Mouse (Mus musculus) macrophage (primary cell): ENCODE measurements around the gene Ttbk2. TPM values are rescaled to one million over a fixed set of nuclear protein-coding genes. Genes with fewer than 3 reads are reported as not detected.

Experiments
- H3K27ac ChIP-seq: fragments of 350-480 bp; formaldehyde crosslinking; 2 replicates; pipeline ENCODE4 v1.9.0; 2021
- H3K36me3 ChIP-seq: fragments of 350-480 bp; formaldehyde crosslinking; 2 replicates; pipeline ENCODE4 v1.9.0; 2021; ENCODE audit errors: inconsistent target
- H3K4me3 ChIP-seq: fragments of 350-480 bp; formaldehyde crosslinking; 2 replicates; pipeline ENCODE4 v1.9.0; 2021; ENCODE audit errors: inconsistent target
- H3K79me2 ChIP-seq: fragments of 350-480 bp; formaldehyde crosslinking; 2 replicates; pipeline ENCODE4 v1.9.0; 2021; ENCODE audit errors: inconsistent target
- WGBS: methylation state at CpG from one replicate; pipeline ENCODE4 v1.1.7; 2026; ENCODE audit warnings: inconsistent platforms; ENCODE audit not compliant: missing documents; 5-methylcytosine and 5-hydroxymethylcytosine counted together
- polyA plus RNA-seq: library from polyadenylated mRNA; stranded (reverse); fragments of 250-400 nt; gene quantifications from 3 replicates; pipeline ENCODE4 v1.2.4, GENCODE M21; 2018; ENCODE audit warnings: inconsistent platforms
- total RNA-seq, 78 experiments: library from RNA; depleted of rRNA; stranded (reverse); fragments of 250-400 nt; gene quantifications; 1 replicate in 9 of 78; 2 replicates in 24 of 78; 3 replicates in 43 of 78; 4 replicates in 2 of 78; pipeline ENCODE4 v1.2.4; 2018; ENCODE audit warnings: inconsistent platforms in 56 of 78

Gene Ttbk2
- total RNA-seq (2018; cell fraction: chromatin; rRNA removed) = 10 to 100 TPM in 22 of 26 experiments, 1 to 10 TPM in 4; 1.9 to 28.5 (median 16.4) TPM
- total RNA-seq (2018; cell fraction: cytosol; rRNA removed) = 1 to 10 TPM; 3.2 to 7.8 (median 5.0) TPM
- 10 to 100 TPM in 12 of 26 experiments, 1 to 10 TPM in 14; 3.4 to 26.4 (median 9.9) TPM for total RNA-seq (2018; cell fraction: nucleus; rRNA removed)
- polyA plus RNA-seq = 2.8 to 3.3 TPM (median 3.0 TPM) in 3 replicates

DNA sequence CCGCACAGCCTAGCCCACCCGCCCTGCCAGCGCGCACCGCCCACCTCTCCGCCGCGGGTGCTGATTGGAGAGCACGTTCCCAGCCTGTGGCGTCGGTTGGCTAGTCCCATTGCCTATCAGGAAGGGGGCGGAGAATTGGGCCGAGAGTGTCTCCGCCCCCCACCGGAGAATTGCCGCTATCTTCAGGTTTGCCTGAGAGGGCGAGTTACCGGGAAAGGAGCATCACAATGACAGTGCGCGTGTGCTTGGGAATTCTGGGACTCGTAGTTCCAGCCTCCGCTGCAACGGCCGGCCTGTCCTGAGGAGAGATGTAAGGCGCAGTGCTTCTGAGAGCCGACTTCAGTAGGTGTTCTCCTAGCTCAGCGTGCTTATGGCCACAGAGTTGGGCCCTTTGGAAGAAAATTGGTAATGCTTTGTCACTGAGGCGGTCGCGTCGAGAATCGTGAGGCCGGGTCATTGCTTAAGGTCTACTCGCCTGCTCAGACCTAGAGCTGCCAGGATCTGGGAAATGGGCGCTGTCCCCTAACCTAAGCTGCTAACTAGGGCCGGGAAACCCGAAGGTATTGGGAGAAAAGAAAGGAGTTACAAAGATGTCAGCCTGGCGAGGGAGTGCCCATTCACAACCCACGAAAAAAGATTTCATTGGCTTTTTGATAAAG, at the start of gene Ttbk2:
TSS of gene Ttbk2 (minus strand) at position 181 of the 659 bp plus-strand sequence.
- peak within 1 kb of the TSS; percentile 58 for H3K4me3 ChIP-seq
- H3K27ac ChIP-seq = no peak within 1 kb of the TSS
- H3K36me3 ChIP-seq = no peaks in the 10 kb centered on the region
- H3K79me2 ChIP-seq = peaks cover 4% of the 10 kb centered on the region; the same call in 1 of the 2 replicates
- 3% methylated on average over 39 of the region's 39 CpGs for WGBS

DNA sequence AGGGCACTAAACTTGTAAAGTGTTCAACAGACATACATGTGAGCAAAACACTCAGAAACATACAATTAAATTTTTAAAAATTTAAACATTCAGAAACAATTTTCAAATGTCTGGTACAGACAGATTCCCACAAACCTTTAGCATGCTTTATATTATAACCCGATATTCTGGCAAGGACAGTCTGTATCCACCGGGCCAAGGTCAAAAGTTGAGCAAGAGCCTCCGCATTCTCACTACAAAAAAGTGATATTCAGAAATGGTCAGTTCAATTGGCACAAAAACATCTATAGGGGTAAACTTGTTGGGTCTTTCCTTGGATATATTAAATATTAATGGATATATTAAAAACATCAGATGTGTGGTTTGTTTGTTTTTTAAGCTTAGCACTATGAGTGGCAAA, 46.0 kb upstream of the Ttbk2 start:
- Histone ChIP-seq H3K36me3 (peaks cover 29% of the 10 kb centered on the region; the same call in 1 of the 2 replicates), H3K27ac (no peak overlapping the region), H3K79me2 (no peaks in the 10 kb centered on the region), H3K4me3 (no peak overlapping the region)
- 94% methylated on average over 3 of the region's 3 CpGs for WGBS

DNA sequence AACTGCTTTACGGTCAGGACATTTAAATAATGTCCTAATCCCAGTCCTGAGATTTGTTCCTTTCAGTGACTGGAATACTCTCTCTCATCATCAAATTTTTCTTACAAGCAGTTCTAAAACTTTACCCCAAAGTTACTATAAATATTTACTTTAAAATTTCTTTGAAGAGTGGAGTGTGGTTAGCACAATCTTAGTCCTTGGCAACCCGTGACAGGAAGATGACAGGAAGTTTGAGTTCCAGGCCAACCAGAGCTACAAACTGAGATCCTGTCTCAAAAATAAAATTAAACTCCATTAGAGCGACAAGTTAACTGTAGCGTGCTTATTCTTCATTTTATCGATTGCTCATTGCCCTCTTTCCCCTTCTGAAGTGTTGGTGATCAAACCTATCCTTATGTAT, 37.2 kb upstream of the Ttbk2 start:
- 62% methylated on average over 5 of the region's 5 CpGs for WGBS
- Histone ChIP-seq H3K36me3 (peaks cover 32% of the 10 kb centered on the region; the same call in 1 of the 2 replicates), H3K27ac (peak overlapping the region; percentile 31), H3K79me2 (no peaks in the 10 kb centered on the region), H3K4me3 (no peak overlapping the region)

DNA sequence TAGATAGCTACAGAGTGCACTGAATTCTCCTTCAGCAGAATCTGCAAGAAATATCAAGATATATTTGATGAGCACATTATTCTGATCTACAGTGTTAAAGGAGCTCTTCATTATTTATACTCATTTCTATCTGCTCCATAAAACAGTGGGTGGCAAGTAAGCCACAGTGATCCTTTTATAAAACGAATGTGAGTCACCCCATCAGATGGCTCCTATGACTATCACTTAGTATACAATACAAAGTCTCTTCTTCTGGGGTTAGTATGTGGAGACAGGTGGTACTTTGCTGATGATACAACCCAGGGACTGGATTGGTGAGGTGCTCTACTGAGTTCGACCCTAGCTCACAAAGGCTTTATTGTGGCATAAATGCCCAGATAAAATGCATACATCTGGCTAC, 22.8 kb upstream of the Ttbk2 start:
- Histone ChIP-seq H3K4me3 (no peak overlapping the region), H3K36me3 (peaks cover 14% of the 10 kb centered on the region; the same call in 1 of the 2 replicates), H3K27ac (no peak overlapping the region), H3K79me2 (no peaks in the 10 kb centered on the region)
- 97% methylated on average over 2 of the region's 2 CpGs for WGBS

DNA sequence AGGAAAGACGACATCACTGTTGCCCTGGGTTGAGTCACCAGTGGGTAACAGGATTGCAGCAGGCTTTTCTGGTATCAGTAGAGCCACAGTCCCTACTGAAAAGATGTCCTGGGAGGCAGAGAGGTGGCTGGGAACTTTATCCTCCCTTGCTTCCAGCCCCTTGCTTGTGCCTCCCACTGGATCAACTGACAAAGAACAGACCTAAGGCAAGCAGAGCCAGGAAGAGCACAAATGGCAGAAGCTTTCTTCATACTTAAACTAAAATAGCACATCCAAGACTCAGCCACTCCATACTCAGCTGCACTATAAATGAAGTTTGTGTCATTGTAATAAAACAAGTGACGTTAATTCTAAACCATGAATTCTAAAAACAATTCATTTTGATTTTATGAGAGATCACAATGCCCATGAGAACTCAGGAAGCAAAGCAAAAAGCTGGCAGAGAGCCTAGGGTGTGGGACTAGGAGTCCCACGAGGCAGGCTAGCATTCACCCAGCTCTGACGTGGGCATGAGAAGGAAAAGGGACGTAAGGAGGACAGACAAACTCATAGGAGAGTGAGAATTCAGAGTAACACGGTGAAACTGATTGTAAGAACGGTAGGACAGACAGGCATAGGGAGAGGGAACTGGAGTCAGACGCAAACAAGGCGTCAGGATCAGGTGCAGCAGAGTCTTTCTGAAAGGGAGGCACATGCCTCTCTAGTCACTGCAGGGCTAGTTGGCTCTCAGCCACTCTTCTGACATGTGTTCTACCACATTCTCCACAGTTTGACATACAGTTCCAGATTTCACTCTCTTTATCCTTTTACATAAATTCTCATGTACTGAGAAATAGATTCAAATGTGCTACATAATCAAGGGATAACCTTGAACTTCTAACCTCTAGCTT, 21.3 kb upstream of the Ttbk2 start:
- Histone ChIP-seq H3K36me3 (peaks cover 10% of the 10 kb centered on the region; the same call in 1 of the 2 replicates), H3K4me3 (no peak overlapping the region), H3K79me2 (no peaks in the 10 kb centered on the region), H3K27ac (no peak overlapping the region)
- WGBS = 86% methylated on average over 9 of the region's 9 CpGs

DNA sequence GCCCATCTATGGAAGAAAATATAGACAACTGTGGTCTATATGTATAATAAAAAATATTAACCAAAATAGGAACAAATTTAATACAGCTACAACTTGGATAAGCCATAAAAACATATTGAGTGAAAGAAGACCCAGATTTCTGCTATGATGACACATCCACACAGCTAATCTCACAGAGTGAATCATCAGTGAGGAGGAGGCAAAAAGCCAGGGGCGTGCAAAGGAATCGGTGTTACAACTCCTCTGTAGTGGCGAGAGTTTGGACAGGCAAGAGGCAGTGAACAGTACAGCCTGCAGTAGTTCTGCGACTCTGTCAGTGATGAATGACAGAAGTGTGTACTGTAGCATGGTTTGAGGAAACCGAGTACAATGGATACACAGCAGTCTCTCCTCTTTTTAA, 16.9 kb upstream of the Ttbk2 start:
- WGBS = 95% methylated on average over 5 of the region's 5 CpGs
- no peaks in the 10 kb centered on the region for H3K79me2 ChIP-seq
- H3K36me3 ChIP-seq = peaks cover 20% of the 10 kb centered on the region
- H3K4me3 ChIP-seq = no peak overlapping the region
- H3K27ac ChIP-seq = no peak overlapping the region

DNA sequence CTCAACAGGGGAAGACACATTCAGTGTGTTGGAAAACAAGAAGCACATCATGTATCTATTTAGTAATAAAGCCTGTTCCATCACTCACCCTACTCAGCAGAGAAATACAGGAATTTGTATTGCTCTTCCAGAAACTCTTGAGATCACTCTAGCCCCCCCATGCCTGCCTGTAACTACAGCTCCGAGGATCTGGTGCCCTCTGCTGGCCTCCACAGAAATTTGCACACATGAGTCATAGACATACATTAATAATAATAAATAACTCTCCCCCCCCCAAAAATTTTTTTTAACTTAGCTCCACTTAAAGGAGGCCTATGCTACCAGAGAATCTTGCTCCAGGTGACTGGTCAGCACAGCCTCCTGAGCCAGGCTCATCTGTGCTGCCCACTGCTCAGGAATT, 16.2 kb upstream of the Ttbk2 start:
- Histone ChIP-seq H3K36me3 (peaks cover 24% of the 10 kb centered on the region), H3K79me2 (no peaks in the 10 kb centered on the region), H3K4me3 (no peak overlapping the region), H3K27ac (no peak overlapping the region)
- 10% methylated on average over 1 of the region's 1 CpGs for WGBS

DNA sequence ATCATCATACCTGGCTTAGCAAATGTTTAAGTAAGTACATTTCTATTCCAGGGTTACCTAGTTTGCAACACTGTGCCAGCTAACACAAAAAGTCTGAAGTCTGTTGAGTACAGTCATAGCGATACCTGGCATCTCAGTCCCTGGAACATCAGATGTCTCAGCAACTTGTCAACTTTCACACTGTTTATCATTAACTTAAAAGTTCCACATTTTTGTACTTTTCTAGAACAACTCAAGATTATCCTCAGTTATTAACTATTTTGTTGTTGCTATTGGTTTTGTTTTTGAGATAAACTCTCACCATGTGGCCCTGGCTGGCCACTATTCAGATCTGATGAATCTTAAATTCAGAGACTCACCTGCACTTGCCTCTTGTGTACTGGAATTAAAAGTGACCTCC, 13.0 kb upstream of the Ttbk2 start:
- WGBS = 89% methylated on average over 1 of the region's 1 CpGs

DNA sequence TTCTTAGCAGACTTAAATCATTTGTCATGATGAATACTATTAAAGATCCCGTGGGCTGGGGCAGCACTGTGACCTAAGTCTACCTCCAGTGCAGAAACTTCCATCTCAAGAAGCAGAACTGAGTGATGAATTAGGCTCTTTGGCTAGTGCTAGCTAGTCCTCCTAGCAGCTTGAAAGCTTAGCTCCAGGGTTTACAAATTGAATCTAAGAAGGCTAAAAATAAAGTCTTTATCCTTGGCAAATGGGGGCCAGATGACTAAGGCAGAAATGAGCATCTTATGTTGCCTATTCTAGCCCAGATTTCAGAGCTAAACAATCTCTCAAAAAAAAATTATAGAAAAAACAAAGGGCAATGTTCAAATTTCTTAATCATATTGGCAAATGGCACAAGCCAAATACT, 10.3 kb upstream of the Ttbk2 start:
- peaks cover 24% of the 10 kb centered on the region for H3K36me3 ChIP-seq
- no peak overlapping the region for H3K27ac ChIP-seq
- no peaks in the 10 kb centered on the region for H3K79me2 ChIP-seq
- H3K4me3 ChIP-seq = no peak overlapping the region
- 92% methylated on average over 1 of the region's 1 CpGs for WGBS

More for the DNA sequence above, 13.0 kb upstream of the Ttbk2 start:
- Histone ChIP-seq H3K79me2 (no peaks in the 10 kb centered on the region), H3K27ac (no peak overlapping the region), H3K36me3 (peaks cover 24% of the 10 kb centered on the region), H3K4me3 (no peak overlapping the region)

DNA sequence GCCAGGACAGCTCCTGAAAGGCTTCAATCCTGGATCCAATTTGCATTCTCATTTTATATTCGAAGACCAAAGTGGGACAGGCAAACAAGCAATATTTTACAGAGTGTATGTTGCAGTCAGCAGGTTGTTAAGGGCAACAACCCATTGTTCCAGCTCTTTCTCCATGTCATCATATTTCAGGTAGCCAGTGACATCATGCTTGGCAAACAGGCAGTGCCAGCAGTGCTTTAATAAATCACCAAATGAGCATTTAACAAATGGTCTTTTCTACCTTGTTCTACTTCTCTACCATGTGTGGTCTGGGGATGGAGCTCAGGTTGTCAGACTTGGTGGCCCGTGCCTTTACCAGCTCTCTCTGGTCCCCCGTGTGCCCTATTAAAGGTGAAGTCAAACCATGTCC, 7.7 kb upstream of the Ttbk2 start:
- no peaks in the 10 kb centered on the region for H3K79me2 ChIP-seq
- 0 out of 2 replicates have a peak, but pooled peaks cover 10% of the 10 kb centered on the region for H3K36me3 ChIP-seq
- WGBS = 92% methylated on average over 3 of the region's 3 CpGs
- H3K27ac ChIP-seq = no peak overlapping the region
- no peak overlapping the region for H3K4me3 ChIP-seq

DNA sequence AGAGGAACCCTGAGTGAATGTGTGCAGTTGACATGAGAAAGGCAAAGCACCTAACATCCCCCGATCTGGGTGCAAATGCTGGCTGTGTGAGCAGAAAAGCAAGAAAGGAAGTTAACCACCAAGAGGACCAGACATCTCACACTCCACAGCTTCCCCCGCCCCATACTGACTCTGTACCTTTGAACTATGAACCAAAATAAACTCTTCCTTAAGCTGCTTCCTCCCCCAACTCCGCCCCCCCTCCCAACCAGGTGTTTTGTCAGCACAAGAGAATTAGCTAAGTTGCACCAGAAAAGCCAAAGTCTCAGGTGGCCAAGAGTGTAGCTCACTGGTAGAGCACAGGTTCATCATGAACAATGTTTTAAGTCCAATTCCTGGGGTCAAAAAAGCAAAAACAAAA, 2.7 kb upstream of the Ttbk2 start:
- Histone ChIP-seq H3K4me3 (no peak overlapping the region), H3K36me3 (no peaks in the 10 kb centered on the region), H3K27ac (no peak overlapping the region), H3K79me2 (no peaks in the 10 kb centered on the region; the same call in 1 of the 2 replicates)
- 86% methylated on average over 3 of the region's 3 CpGs for WGBS

DNA sequence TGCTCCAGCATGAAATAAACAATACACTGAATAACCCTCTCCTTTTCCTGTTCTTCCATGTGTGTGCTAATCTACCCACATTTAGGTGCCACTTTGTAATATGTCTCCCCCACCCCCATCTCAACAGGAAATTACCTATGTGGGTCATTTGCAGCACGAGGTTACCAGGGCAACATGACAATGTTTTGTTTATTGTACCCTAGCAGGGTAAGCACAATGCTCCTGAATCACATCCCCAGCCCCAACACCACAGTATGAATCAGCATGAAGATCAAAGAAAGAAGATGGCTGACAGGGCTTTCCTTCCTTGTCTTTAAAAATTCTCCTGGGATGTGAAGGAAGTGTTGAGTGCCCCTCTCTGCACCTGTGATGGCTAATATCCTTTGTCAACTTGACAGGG, 2.2 kb upstream of the Ttbk2 start:
- Histone ChIP-seq H3K79me2 (peaks cover 4% of the 10 kb centered on the region; the same call in 1 of the 2 replicates), H3K4me3 (no peak overlapping the region), H3K27ac (no peak overlapping the region), H3K36me3 (no peaks in the 10 kb centered on the region)
- 21% methylated on average over 1 of the region's 1 CpGs for WGBS

DNA sequence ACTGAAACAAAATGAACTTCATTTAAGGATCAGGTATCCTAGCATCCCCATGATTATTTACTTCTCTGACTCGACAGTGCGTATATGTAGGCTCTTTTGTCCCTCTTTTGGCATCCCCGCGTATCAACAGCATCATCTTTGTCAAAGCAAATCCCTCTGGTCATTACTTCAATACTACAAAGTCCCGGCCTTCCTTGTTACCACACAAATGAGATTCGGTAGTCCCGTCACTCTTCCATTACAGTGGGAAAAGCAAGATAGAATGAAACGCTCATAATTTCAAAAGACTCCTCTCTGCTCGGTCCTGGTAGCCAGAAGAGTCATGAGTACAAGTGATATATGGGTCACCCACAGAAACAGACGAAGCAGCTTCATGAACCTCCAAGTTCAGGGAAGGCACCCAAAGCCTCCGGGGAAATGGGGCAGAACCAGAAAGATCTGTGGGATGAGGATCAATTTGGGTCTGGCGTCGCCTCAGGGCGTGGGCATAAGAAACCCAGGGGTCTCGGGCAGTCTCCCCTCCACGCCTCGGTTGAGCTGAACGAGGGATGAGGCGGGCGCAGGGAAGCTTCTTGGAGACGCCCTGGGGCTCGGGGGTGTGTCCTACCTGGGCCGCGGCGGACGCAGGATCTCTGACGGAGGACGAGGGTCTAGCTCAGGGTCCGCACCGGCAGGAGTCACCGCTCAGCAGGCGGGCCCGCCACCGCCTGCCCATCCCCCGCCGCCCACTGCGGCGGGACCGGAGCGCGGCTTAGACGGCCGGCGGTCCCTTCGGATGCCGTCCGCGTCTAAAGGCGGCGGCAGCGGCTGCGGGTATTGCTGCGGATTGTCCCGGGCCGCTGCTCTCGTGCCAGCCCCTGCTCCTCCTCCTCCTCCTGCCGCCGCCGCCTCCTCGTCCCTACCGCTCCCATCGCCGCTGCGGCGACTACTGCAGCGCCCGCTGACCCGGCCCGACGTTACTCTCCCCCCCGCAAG, 668 bp downstream of the Ttbk2 start, which contains the start of gene Cdan1:
TSS of gene Cdan1 (minus strand) at position 680 of the 975 bp plus-strand sequence.
- Histone ChIP-seq H3K27ac (no peak within 1 kb of the TSS), H3K4me3 (peak within 1 kb of the TSS; percentile 58)
- WGBS = 4% methylated on average over 54 of the region's 71 CpGs

DNA sequence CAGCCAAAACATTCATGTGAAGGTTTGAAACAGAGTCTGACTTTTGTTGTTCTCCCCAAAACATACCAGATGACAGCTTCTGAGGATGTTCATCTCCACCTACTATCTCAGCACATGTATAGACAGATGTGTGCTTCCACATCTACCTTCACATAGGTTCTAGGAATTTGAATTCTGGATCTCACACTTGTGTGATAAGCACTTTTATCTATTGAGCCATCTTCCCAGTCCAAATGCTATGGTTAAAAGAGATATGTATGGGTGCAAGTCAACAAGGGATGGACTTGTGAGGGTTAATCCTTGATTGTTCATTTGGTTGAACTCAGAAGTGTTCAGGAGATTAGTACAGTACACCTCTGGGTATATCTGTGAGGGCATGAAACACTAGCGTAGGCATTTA, 5.1 kb downstream of the Ttbk2 start:
- WGBS = 95% methylated on average over 1 of the region's 1 CpGs
- H3K79me2 ChIP-seq = peaks cover 4% of the 10 kb centered on the region; the same call in 1 of the 2 replicates
- H3K4me3 ChIP-seq = no peak overlapping the region
- no peaks in the 10 kb centered on the region for H3K36me3 ChIP-seq
- H3K27ac ChIP-seq = no peak overlapping the region

More for the DNA sequence above, 668 bp downstream of the Ttbk2 start, which contains the start of gene Cdan1:
- peaks cover 4% of the 10 kb centered on the region; the same call in 1 of the 2 replicates for H3K79me2 ChIP-seq
- no peaks in the 10 kb centered on the region for H3K36me3 ChIP-seq
